Mouse (Mus musculus): ENCODE measurements around the gene Efhd1.

- TF ChIP-seq CTCF (IDR thresholded peaks at IDR 0.05; ENCODE audit: borderline replicate concordance, insufficient read depth, low read depth, low read length) (no peak), POLR2A (IDR thresholded peaks at IDR 0.05; ENCODE audit: borderline replicate concordance, insufficient read depth, low read length) (no peak)
Measured at GRCm38 (mm10) chr1:87308952-87309351, 44.8 kb downstream of the Efhd1 start.
